Mouse (Mus musculus) lung, postnatal 36 days (tissue): ENCODE data around the gene Sgsh.

Source experiments
- DNase-seq: peaks from one replicate; pipeline ENCODE4 v3.0.0; 2022; ENCODE audit warnings: mixed read lengths

The Sgsh gene

DNA sequence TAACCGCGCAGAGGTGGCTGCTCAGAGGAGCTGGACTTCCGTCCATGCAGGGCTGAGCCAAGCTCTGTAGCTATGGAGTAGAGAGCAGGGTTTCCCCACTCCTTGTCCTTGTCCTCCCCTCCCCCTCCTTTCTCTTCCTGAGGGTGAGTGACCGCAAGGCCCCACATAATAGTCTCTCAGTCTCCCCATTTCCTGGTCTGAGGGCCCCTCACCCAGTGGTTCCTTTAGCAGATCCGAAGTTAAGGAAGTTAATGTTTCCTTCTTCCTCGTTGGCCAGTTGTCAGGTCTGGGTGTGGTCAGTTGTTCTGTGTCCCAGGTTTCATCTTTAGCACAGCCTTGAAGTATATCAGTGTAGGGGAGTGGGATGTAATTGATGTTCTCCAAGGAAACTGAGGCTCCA, 20.1 kb upstream of the Sgsh start:
- DNase-seq = no peak

DNA sequence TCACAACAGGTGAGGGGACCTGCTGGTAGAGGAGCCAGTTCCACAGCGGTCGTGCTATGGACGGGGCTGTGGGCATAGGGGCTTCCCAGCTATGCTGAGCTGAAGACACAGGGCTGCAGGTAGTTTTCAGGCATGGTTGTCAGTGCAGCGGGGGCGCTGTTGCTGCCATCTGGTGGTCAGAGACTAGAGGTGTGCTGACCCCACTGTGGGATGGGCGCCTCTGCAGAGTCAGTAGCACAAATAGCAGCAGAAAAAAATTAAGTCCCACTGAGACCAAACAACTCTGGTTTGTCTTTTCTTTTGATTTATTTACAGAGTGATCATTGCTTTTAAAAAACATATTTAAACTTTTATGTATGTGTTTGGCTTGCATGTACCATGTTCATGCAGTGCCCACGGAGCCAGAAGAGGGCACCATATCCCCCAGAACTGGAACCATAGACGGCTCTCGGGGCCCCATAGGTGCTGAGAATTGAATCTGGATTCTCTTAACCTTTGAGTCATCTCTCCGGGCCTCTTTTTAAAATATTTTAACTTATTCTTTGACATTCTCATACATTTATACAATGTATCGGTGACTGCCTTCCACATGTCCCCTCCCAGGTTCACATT, 8.3 kb upstream of the Sgsh start:
- peak; percentile 82 for DNase-seq

DNA sequence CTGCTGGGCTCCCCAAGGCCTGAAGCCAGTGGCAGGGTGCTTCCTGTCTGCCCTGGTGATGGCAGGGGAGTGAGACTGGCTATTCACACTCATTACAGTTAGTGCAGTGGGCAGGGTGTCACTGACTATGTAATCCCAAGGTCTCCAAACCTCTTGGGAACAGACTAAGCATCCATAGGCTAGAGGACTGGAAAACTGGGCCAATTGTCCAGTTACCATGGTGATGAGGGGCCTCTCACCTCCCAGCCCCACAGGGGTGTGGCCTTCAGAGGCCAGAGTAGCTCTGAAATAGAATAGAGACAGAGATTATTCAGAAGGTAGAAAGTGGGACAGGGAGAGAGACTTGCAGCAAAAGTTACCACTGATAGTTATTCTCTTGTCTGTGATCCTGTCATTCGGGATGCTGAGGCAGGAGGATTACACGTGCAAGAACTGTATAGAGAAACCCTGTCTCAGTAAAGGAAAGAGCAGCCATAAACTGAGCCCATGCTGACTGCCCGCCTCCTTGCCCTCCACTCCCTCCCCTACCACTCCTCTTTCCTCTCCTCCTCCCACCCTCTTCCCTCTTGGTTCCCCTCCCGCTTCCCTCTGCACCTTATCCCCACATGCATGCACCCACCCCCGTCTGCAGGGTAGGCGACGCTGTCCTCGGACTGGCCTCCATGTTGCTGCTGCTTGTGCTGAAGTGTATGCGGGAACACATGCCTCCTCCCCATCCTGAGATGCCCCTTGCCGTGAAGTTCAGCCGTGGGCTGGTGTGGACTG, 7.6 kb upstream of the Sgsh start:
- no peak for DNase-seq

DNA sequence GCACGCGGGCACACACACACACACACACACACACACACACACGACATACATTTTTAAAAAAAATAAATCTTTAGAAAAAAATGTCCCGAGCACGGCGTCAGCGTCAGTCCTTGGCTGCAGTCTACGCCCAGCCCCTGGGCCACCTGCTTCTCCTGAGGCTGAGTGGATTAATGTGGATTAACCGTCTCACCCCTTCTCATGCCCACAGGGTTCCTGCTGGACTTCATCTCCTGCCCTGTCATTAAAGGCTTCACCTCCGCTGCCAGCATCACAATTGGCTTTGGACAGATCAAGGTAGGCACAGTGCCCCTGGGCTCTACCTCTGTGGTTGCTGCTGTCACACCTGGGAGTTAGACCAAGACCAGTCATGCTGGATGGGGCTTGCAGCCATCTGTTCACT, 3.8 kb upstream of the Sgsh start:
- no peak for DNase-seq

DNA sequence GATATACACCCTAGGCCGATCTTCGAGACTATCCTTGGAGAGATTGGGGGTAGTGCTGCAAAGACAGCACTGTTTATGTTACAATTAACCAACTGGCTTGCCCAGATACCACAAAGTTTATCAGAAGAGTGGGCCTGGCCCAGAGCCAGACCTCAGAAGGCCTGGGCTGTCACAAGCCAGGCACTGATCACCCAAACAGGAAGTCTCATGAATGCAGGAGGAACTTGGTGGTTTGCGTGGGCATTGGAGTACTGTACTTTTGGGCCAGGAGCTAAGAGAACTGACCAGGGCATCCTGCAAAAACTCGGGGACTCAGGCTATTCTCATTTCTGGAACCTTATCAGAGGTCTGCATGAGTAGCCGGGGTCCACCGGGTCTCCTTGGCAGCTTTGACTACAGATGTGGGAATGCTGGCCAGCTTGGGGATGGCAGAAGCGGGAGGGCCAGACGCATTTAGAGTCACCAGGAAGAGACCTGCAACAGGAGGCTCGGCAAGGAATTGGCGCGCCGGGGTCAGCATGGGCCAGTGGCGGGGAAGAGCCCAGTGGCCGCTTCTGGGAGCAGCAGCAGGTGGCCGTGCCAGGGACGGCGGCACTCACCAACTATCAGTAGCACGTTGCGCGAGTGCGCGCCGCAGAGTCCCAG, 416 bp downstream of the Sgsh start:
- DNase-seq = peak; percentile 91

DNA sequence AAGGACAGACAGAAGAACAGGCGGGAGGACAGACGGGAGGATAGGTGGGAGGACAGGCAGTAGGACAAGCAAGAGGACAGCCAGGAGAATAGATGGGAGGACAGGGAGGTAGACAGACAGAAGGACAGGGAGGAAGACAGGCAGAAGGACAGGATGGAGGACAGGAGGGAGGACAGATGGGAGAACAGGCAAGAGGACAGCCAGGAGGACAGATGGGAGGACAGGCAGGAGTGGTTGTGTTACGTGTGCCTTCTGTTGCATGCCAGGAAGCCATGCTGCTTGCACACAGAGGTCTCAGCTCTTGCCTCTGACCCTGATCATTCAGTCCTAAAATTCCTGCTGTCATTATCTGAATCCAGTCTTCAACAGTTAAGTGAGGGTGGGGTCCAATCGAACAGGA, 1.4 kb downstream of the Sgsh start:
- DNase-seq = no peak

- DNase-seq = peak; percentile 22
Observed at GRCm38 (mm10) chr11:119352113-119352512, 3.2 kb downstream of the Sgsh start.

DNA sequence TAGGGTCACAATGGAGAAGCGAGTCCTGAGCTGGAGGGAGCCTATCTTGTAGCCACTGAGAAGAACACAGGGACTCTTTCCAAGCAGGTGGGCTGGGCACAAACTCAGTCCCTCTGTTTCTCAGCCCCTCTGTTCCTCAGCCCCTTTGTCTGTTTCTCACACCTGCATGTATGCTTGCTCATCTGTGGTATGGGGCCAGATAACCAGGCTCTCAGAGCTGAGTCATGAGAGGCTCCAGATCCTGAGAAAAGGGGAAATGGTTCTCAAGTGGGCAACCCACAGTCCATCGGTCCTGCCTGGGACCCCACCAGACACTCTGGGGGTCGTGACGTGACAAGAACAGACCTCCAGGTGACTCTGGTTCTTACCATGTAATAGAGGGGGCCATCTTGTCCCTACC, 8.2 kb downstream of the Sgsh start:
- no peak for DNase-seq

DNA sequence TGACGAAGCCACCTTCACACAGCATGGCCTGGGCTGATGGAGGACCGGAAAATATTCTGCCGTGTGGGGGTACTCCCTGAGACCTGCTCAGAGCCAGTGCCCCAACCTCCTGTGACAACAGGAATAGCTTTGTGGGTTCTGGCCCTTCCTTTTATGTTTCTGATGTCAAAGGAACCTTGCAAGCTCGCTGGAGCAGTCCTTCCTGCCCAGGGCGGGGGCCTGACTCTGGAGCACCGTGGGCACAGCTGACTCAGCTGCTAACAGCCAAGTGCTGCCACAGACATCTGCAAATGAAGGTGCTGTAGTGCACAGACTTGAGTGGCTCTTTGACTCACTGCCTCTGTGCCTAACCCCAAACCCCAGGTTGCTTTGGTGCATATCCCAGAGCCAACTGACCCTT, 10.5 kb downstream of the Sgsh start:
- no peak for DNase-seq

GRCm38 (mm10) chr11:119344178-119344577, 11.2 kb downstream of the Sgsh start:
- no peak for DNase-seq

DNA sequence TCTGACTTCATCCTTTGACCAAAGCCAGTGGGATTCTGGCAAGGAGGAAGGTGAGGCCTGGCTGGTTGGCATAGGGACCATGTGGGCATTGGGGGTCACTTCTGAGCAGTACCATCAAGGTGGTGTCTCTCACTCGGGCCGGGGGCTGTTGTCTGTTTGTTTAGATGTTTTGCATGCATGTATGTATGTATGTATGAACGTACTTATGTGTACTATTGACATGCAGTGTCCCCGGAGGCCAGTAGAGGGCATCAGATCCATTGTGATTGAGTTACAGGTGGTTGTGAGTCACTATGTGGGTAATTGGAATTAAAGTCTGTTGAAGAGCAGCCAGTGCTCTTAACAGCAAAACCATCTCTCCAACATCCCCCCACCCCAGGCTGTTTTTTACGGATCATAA, 15.7 kb downstream of the Sgsh start:
- DNase-seq = peak; percentile 94

GRCm38 (mm10) chr11:119339179-119339578, 16.2 kb downstream of the Sgsh start:
- no peak for DNase-seq

- no peak for DNase-seq
Observed at GRCm38 (mm10) chr11:119338271-119339059, 16.9 kb downstream of the Sgsh start.

DNA sequence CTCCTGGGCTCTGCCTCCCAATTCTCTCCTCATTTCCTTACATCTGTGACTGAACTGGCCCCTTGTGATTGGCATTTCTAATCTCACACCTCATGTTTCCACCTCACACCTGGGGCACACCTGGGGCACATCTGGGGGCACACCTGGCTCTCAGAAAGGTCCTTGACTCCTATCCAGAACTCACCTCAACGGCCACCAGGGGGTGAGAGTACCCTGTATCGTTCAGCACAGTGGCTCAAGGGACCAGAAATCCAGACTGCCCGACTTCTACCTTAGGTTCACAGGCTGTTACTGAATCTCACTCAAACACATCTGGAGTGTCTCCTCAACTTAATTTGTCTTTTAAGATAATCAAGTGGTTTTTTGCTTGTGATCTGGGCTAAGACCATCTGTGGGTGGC, 23.4 kb downstream of the Sgsh start:
- DNase-seq = no peak

DNA sequence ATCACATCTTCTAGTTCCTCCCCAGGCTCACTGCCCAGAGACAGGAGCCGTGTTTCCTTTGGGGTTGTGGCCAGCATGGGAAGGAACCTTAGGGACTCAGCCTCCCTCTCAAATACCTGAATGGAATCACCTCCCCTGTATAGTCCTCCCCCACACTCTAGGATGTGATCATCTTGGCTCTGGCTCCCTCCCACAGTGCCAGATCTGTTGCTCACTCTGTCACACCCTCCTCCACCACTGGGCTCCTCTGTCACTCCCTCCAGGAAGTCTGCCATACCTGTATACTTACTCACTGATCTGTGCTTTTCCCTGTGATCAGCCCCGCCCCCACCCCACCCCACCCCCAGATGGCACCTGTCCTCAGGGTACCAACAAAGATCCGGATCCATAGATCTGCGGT, 24.7 kb downstream of the Sgsh start:
- no peak for DNase-seq

- DNase-seq = no peak
Observed at GRCm38 (mm10) chr11:119325068-119325467, 30.3 kb downstream of the Sgsh start.

DNA sequence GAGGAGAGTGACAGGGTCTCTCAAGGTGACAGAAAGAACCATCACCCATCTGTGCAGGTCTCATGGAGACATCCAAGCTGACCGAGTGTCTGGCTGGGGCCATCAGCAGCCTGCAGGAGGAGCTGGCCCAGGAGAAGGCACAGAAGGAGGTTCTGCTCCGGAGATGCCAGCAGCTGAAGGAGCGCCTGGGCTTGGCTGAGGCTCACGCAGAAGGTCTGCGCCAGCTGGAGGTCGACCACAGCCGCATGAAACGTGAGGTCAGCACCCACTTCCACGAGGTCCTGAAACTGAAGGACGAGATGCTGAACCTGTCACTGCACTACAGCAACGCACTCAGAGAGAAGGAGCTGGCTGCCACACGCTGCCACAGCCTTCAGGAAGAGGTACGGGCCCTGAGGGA, 32.8 kb downstream of the Sgsh start:
- no peak for DNase-seq

DNA sequence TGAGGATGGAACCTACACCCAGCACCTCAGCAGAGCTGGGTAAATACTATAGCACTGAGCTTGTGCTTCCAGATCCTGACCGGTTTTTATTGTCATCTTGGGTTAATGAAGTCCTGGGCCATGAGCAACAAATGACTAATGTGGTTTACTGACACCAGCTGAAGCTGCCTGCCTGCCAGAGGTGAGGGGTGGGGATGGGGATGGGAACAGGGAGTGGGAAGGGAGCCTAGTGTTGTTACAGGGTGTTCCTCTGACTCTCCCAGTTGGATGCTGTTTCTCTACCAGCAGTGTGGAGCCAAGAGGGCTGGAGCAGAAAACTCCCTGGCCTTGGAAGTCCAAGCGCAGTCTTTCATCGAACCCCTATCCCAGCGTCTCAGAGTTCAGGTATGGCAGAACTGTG, 38.6 kb downstream of the Sgsh start:
- no peak for DNase-seq

DNA sequence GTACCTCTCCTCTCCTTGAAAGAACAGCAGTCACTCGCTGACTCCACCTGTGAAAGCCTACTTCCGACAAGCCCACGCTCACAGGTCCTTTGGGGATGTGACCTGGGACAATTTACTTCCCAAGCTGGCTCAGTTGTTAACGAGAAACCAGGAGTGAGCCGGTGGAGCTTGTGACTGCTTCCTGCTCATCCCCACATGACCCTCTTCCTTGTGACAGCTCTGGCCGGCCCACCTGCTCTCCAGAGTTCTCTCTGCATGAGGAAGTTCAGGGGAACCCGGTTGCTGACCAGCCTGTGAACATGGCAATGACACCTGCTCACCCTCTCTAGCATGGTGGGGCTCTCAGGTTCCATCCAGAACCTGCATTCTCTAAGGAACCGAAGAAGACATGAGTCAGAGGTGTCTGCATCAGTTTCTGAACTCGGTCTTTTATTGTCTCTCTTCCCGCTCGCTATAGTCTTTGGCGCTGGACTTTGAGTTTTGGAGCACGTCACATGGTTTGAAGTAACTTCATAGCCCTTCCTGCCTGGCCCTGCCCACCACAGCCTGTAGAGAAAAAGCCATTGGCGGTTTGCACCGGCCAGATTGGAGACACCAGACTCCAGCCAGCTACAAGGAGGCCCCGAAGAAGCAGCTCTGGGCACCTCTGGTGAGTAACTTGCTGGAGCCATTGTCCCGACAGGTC, 40.9 kb downstream of the Sgsh start:
- no peak for DNase-seq

GRCm38 (mm10) chr11:119310621-119311020, 44.7 kb downstream of the Sgsh start:
- DNase-seq = no peak

GRCm38 (mm10) chr11:119307916-119308315, 47.4 kb downstream of the Sgsh start:
- peak; percentile 21 for DNase-seq

DNA sequence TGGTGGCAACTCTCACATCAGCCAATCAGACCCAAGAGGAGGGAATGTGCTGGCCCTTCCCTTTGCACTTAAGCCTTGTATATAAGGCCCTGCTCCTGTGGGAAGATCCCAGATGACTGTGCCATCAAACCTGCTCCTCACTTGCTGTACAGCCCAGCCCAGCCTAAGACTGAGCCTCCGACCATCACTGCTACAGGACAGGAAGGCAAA, 47.8 kb downstream of the Sgsh start, which contains the start of gene Card14:
Card14 (plus strand) TSS at position 111 of the 210 bp plus-strand sequence.
- DNase-seq = no peak
